32 mouse cellular contexts compared by ENCODE assay signal in the genomic region with DNA sequence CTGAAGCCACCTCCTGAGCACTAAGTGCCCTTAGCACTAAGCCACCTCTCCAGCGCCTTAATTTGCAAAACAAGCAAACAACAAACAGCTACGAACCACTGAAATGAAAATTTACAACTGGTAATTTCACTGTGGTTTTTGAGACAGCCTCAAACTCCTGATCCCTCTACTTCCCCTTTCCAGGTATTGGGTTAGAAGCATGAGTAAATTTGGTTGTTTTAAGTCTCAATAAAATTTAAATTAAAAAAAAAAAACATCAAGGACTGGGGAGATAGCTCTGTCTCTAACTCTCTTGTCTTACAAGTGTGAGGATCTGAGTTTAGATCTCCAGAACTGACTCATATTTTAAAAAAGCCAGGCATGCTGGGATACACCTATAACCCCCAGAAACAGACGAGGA. TPM values are rescaled to one million over a fixed set of nuclear protein-coding genes. Genes with fewer than 3 reads are reported as not detected.
A peak's percentile ranks its signal among the peaks of the same experiment; 100 is the strongest.
DNase-seq lines count a peak whose midpoint lies in the region; ATAC-seq and TF ChIP-seq lines count a peak whose summit lies in the region.
"Had no signal": no experiment of that assay in that cellular context is flagged by ENCODE, and none has a peak within 500 bp of the region (broad histone marks: within the 10 kb centered on the region; RNA-seq: fewer than 3 reads in every experiment).

No protein-coding gene starts in this region.

- no peaks in the 10 kb centered on the region for H3K9me3 ChIP-seq in megakaryocyte, embryonic 14.5 days
- H3K9me3 ChIP-seq: embryonic facial prominence, embryonic 12.5 days; embryonic facial prominence, embryonic 15.5 days; forebrain, embryonic 15.5 days; heart, embryonic 10.5 days; heart, embryonic 13.5 days had no signal

- H3K27me3 ChIP-seq in megakaryocyte, embryonic 14.5 days (replicated peaks): no peaks in the 10 kb centered on the region
- no peaks in the 10 kb centered on the region for H3K27me3 ChIP-seq in thymus, adult 2 months (ENCODE audit: control insufficient read depth, insufficient read depth, low read length)
- H3K27me3 ChIP-seq: CH12.LX; embryonic facial prominence, embryonic 12.5 days; embryonic facial prominence, embryonic 15.5 days; forebrain, embryonic 15.5 days; heart, embryonic 13.5 days had no signal

- peak overlapping the region; percentile 53 for H3K4me3 ChIP-seq in megakaryocyte, embryonic 14.5 days (replicated peaks)
- no peak overlapping the region for H3K4me3 ChIP-seq in thymus, adult 2 months (ENCODE audit: control insufficient read depth, insufficient read depth, low read length)
- H3K4me3 ChIP-seq: embryonic facial prominence, embryonic 12.5 days; embryonic facial prominence, embryonic 15.5 days; forebrain, embryonic 15.5 days; heart, adult 2 months; heart, embryonic 10.5 days; heart, embryonic 13.5 days had no signal

- H3K27ac ChIP-seq in thymus, adult 2 months (ENCODE audit: control insufficient read depth, insufficient read depth, low read length): peak overlapping the region; percentile 51; the same call in 1 of the 2 replicates
- H3K27ac ChIP-seq: embryonic facial prominence, embryonic 12.5 days; embryonic facial prominence, embryonic 15.5 days; forebrain, embryonic 15.5 days; heart, adult 2 months; heart, embryonic 10.5 days; heart, embryonic 13.5 days; hindbrain, embryonic 14.5 days; hindbrain, postnatal 0 days had no signal

- no peak for DNase-seq in thymus, adult 2 months
- DNase-seq in thymus, postnatal 0 days (ENCODE audit: low spot score): no peak
- no peak for DNase-seq in urinary bladder, adult 2 months (ENCODE audit: low spot score)
- DNase-seq in layer of hippocampus, adult 9-10 months (ENCODE audit: low spot score): no peak
- no peak for DNase-seq in adrenal gland, postnatal 14 days
- DNase-seq: adrenal gland, adult 8-10 months; adrenal gland, postnatal 36 days; B cell, adult 2 months; cerebellum, adult 18-20 months; cerebellum, adult 9-10 months; cerebellum, postnatal 14 days; gastrocnemius, postnatal 25 days; heart, adult 2 months; heart, postnatal 14 days; heart, postnatal 4 days had no signal

- H3K36me3 ChIP-seq in megakaryocyte, embryonic 14.5 days (replicated peaks; ENCODE audit: low read length): peaks cover 34% of the 10 kb centered on the region
- no peaks in the 10 kb centered on the region for H3K36me3 ChIP-seq in thymus, adult 2 months (ENCODE audit: control insufficient read depth, insufficient read depth, low read length)
- H3K36me3 ChIP-seq: embryonic facial prominence, embryonic 15.5 days had no signal

- no peak for TF ChIP-seq POLR2A in thymus, adult 2 months (IDR thresholded peaks at IDR 0.05; ENCODE audit: control insufficient read depth, extremely low read depth, insufficient read depth, low read length, poor library complexity)

- H3K4me1 ChIP-seq in megakaryocyte, embryonic 14.5 days: peaks cover 61% of the 10 kb centered on the region
- peaks cover 45% of the 10 kb centered on the region for H3K4me1 ChIP-seq in thymus, adult 2 months (replicated peaks; ENCODE audit: control insufficient read depth, insufficient read depth, low read length)
- H3K4me1 ChIP-seq: embryonic facial prominence, embryonic 12.5 days; embryonic facial prominence, embryonic 15.5 days; heart, embryonic 10.5 days had no signal

- 43% methylated on average over 3 of the region's 3 CpGs for WGBS in thymus, adult 2 months

- TF ChIP-seq CTCF in thymus, adult 2 months (IDR thresholded peaks at IDR 0.05; ENCODE audit: borderline replicate concordance, control insufficient read depth, extremely low read depth, insufficient read depth, low read length, poor library complexity): no peak

- ATAC-seq in megakaryocyte, adult 5-6 weeks (ENCODE audit: poor library complexity, severe bottlenecking): no peak; the same call in 1 of the 2 replicates
- peak; percentile 42 for ATAC-seq in granulocyte monocyte progenitor cell, adult 5-6 weeks (replicated peaks; ENCODE audit: poor library complexity, severe bottlenecking)
- ATAC-seq: activated CD4-positive, CD25-positive, alpha-beta regulatory T cell, adult 4 months; forebrain, embryonic 15.5 days; hindbrain, postnatal 0 days had no signal

RNA-seq across cellular contexts. Expression of gene Trpc4ap, which starts 9.0 kb away (rescaled TPM):
- polyA plus RNA-seq in megakaryocyte, embryonic 14.5 days (2012; ENCODE audit: insufficient read depth, low replicate concordance): 80.8 and 188 TPM in 2 replicates
- total RNA-seq in megakaryocyte, adult 5-6 weeks (2015): 63.0 and 80.0 TPM in 2 replicates
- total RNA-seq in megakaryocyte, adult 5-6 weeks (2017): 104 and 106 TPM in 2 replicates
- 489 and 518 TPM in 2 replicates for polyA plus RNA-seq in thymus, adult 2 months (2012; rRNA removed)
- 191 and 217 TPM in 2 replicates for polyA plus RNA-seq in thymus, postnatal 0 days (2015; fragmentation: Nextera tagmentation; extraction: Ambion mirVana)
- total RNA-seq in granulocyte monocyte progenitor cell, adult 5-6 weeks (2014; fragmentation: Nextera tagmentation): 106 and 107 TPM in 2 replicates
- total RNA-seq in granulocyte monocyte progenitor cell, adult 5-6 weeks (2017): 76.1 and 89.2 TPM in 2 replicates
- 86.9 and 90.7 TPM in 2 replicates for polyA plus RNA-seq in urinary bladder, adult 2 months (2012; rRNA removed)
- total RNA-seq in adrenal gland, postnatal 14 days (2021): 110 and 124 TPM in 2 replicates

RNA-seq across cellular contexts. Expression of gene Edem2, which starts 46.1 kb away (rescaled TPM):
- 90.3 and 158 TPM in 2 replicates for polyA plus RNA-seq in megakaryocyte, embryonic 14.5 days (2012; ENCODE audit: insufficient read depth, low replicate concordance)
- total RNA-seq in megakaryocyte, adult 5-6 weeks (2015): 23.4 and 25.9 TPM in 2 replicates
- 34.8 and 34.9 TPM in 2 replicates for total RNA-seq in megakaryocyte, adult 5-6 weeks (2017)
- 55.8 and 58.6 TPM in 2 replicates for polyA plus RNA-seq in thymus, adult 2 months (2012; rRNA removed)
- 49.2 and 50.8 TPM in 2 replicates for polyA plus RNA-seq in thymus, postnatal 0 days (2015; fragmentation: Nextera tagmentation; extraction: Ambion mirVana)
- 74.9 and 81.9 TPM in 2 replicates for total RNA-seq in granulocyte monocyte progenitor cell, adult 5-6 weeks (2014; fragmentation: Nextera tagmentation)
- total RNA-seq in granulocyte monocyte progenitor cell, adult 5-6 weeks (2017): 71.6 and 73.7 TPM in 2 replicates
- 56.1 and 78.7 TPM in 2 replicates for polyA plus RNA-seq in urinary bladder, adult 2 months (2012; rRNA removed)
- 35.1 and 37.9 TPM in 2 replicates for total RNA-seq in adrenal gland, postnatal 14 days (2021)

RNA-seq across cellular contexts. Expression of gene Gm17581, which starts 52.5 kb away (rescaled TPM):
- not detected in 2 replicates for polyA plus RNA-seq in megakaryocyte, embryonic 14.5 days (2012; ENCODE audit: insufficient read depth, low replicate concordance)
- total RNA-seq in megakaryocyte, adult 5-6 weeks (2015): not detected in 2 replicates
- total RNA-seq in megakaryocyte, adult 5-6 weeks (2017): not detected in 2 replicates
- polyA plus RNA-seq in thymus, adult 2 months (2012; rRNA removed): not detected in 2 replicates
- not detected in 2 replicates for polyA plus RNA-seq in thymus, postnatal 0 days (2015; fragmentation: Nextera tagmentation; extraction: Ambion mirVana)
- not detected in 2 replicates for total RNA-seq in granulocyte monocyte progenitor cell, adult 5-6 weeks (2014; fragmentation: Nextera tagmentation)
- not detected in 2 replicates for total RNA-seq in granulocyte monocyte progenitor cell, adult 5-6 weeks (2017)
- not detected in 2 replicates for polyA plus RNA-seq in urinary bladder, adult 2 months (2012; rRNA removed)
- total RNA-seq in adrenal gland, postnatal 14 days (2021): not detected in 2 replicates
- total RNA-seq: adrenal gland, adult 8-10 months; adrenal gland, postnatal 36 days; CH12.LX; gastrocnemius, adult 8-10 months; gastrocnemius, postnatal 25 days; heart, adult 2 months; heart, postnatal 14 days; heart, postnatal 4 days; hindbrain, postnatal 0 days had no signal
- polyA plus RNA-seq: activated CD4-positive, CD25-positive, alpha-beta regulatory T cell, adult 4 months; embryonic facial prominence, embryonic 12.5 days; embryonic facial prominence, embryonic 15.5 days; forebrain, embryonic 11.5 days; forebrain, embryonic 15.5 days; gonadal fat pad, adult 2 months; heart, adult 2 months; heart, embryonic 10.5 days; heart, embryonic 13.5 days; heart, embryonic 16.5 days; hindbrain, embryonic 11.5 days; hindbrain, embryonic 14.5 days; hindbrain, postnatal 0 days had no signal
